Mouse (Mus musculus) limb, embryonic 13.5 days (tissue): ENCODE data around the gene Zfp423. TPM values are rescaled to one million over a fixed set of nuclear protein-coding genes. Genes with fewer than 3 reads are reported as not detected.

Experiments used
- ATAC-seq: fragments of 200-750 bp; cut with Nextera tagmentation; 2 replicates; pipeline ENCODE4 v1.8.0; 2017; ENCODE audit warnings: low read depth, moderate number of reproducible peaks, moderate TSS enrichment; ENCODE audit not compliant: low FRiP score
- H3K27ac ChIP-seq: fragments of 300-500 bp; sonication (generic); 2 replicates; pipeline ENCODE4 v1.5.1; 2015; ENCODE audit warnings: inconsistent platforms, mild to moderate bottlenecking, moderate library complexity
- H3K27me3 ChIP-seq: fragments of 300-500 bp; sonication (generic); 2 replicates; pipeline ENCODE4 v1.6.1; 2015; ENCODE audit warnings: mild to moderate bottlenecking, inconsistent platforms
- H3K36me3 ChIP-seq: fragments of 300-500 bp; sonication (generic); 2 replicates; pipeline ENCODE4 v1.6.1; 2015; ENCODE audit warnings: inconsistent platforms, mild to moderate bottlenecking, moderate library complexity
- H3K4me1 ChIP-seq: fragments of 300-500 bp; sonication (generic); 2 replicates; pipeline ENCODE4 v1.6.1; 2015; ENCODE audit warnings: inconsistent platforms
- H3K4me2 ChIP-seq: fragments of 300-500 bp; sonication (generic); replicated peaks from 2 replicates; pipeline ENCODE4 v1.6.1; 2015; ENCODE audit warnings: inconsistent platforms, mild to moderate bottlenecking, moderate library complexity
- H3K4me3 ChIP-seq: fragments of 300-500 bp; sonication (generic); 2 replicates; pipeline ENCODE4 v1.5.1; 2015; ENCODE audit warnings: moderate library complexity, mild to moderate bottlenecking, inconsistent platforms
- H3K9ac ChIP-seq: fragments of 300-500 bp; sonication (generic); 2 replicates; pipeline ENCODE4 v1.6.1; 2015; ENCODE audit warnings: mild to moderate bottlenecking, inconsistent platforms
- H3K9me3 ChIP-seq: fragments of 300-500 bp; sonication (generic); 2 replicates; pipeline ENCODE4 v1.6.1; 2016; ENCODE audit warnings: inconsistent platforms
- WGBS: fragments of 180-500 bp; shearing (Covaris S2); methylation state at CpG from one replicate; pipeline ENCODE4 v1.1.7; 2015; 5-methylcytosine and 5-hydroxymethylcytosine counted together
- polyA plus RNA-seq: library from polyadenylated mRNA; unstranded; fragments of >200 nt; fragmentation: Nextera tagmentation; extraction: Ambion mirVana; gene quantifications from 2 replicates; pipeline ENCODE4 v1.2.1, GENCODE M21; 2015

Zfp423 gene
- polyA plus RNA-seq, 1 experiment from 2014 or later: 26.4 TPM

DNA sequence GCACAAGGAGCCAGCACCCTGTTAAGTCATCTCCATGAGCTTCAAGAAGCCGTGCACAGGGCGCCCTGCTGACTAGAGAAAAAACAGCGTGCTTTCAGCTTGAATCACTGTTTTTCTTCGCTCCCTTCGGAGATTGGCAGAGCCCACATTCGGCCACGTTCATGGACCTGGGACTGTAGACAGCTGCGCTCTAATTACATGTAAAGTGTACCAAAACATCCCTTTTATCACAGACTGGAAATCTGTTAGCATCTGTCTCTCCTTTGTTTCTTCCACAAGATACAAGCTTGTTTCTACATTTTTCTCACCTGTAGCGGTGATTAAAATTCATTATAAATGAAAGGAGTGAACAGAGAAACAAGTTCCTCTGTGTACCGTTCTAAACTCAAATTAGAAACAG is 164.8 kb downstream of the Zfp423 start:
- H3K4me2 ChIP-seq: peak overlapping the region; percentile 21; the same call in 1 of the 2 replicates
- H3K36me3 ChIP-seq: no peaks in the 10 kb centered on the region
- no peak overlapping the region for H3K4me3 ChIP-seq
- no peak overlapping the region for H3K9ac ChIP-seq
- peaks cover 19% of the 10 kb centered on the region for H3K4me1 ChIP-seq
- no peaks in the 10 kb centered on the region for H3K9me3 ChIP-seq
- no peaks in the 10 kb centered on the region for H3K27me3 ChIP-seq
- no peak for ATAC-seq
- 44% methylated on average over 10 of the region's 10 CpGs for WGBS
- H3K27ac ChIP-seq: peak overlapping the region; percentile 28; the same call in 1 of the 2 replicates

DNA sequence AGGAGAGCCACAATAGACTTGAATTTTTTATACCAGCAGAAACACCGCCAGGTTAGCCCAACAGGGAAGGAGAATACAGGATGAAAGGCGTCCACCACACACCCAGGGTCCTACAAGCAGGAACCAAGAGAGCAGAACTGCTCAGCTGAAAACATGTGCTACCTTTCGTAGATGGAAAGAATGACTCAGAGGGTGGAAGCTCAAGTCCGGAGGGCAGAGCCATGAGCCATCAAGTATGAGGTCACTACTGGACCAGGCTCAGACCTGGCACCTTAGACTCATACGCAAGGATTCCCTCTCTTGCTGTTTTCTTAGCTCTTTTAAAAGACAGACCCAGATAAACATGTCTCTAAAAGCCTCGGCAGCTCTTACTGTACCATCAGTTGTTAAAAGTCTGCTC is 168.3 kb downstream of the Zfp423 start:
- Histone ChIP-seq H3K4me2 (no peak overlapping the region), H3K27ac (no peak overlapping the region), H3K4me1 (peaks cover 20% of the 10 kb centered on the region), H3K36me3 (no peaks in the 10 kb centered on the region), H3K9me3 (no peaks in the 10 kb centered on the region), H3K9ac (no peak overlapping the region), H3K27me3 (no peaks in the 10 kb centered on the region), H3K4me3 (no peak overlapping the region)
- 75% methylated on average over 6 of the region's 6 CpGs for WGBS
- no peak for ATAC-seq

- Histone ChIP-seq H3K9ac (peak overlapping the region; percentile 39), H3K4me1 (peaks cover 34% of the 10 kb centered on the region), H3K36me3 (peaks cover 37% of the 10 kb centered on the region), H3K9me3 (no peaks in the 10 kb centered on the region), H3K4me2 (peak overlapping the region; percentile 37), H3K27me3 (no peaks in the 10 kb centered on the region), H3K27ac (peak overlapping the region; percentile 61; the same call in 1 of the 2 replicates), H3K4me3 (no peak overlapping the region)
- WGBS: 68% methylated on average over 13 of the region's 13 CpGs
- no peak for ATAC-seq
Observed at GRCm38 (mm10) chr8:87784641-87785439, 174.6 kb downstream of the Zfp423 start.

- no peak for ATAC-seq
- H3K27me3 ChIP-seq: no peaks in the 10 kb centered on the region
- H3K4me3 ChIP-seq: no peak overlapping the region
- H3K4me1 ChIP-seq: peaks cover 34% of the 10 kb centered on the region
- H3K4me2 ChIP-seq: peak overlapping the region; percentile 37
- H3K9ac ChIP-seq: peak overlapping the region; percentile 39; the same call in 1 of the 2 replicates
- H3K9me3 ChIP-seq: no peaks in the 10 kb centered on the region
- H3K27ac ChIP-seq: peak overlapping the region; percentile 61; the same call in 1 of the 2 replicates
- WGBS: 25% methylated on average over 13 of the region's 13 CpGs
- peaks cover 43% of the 10 kb centered on the region for H3K36me3 ChIP-seq
Observed at GRCm38 (mm10) chr8:87784227-87784626, 175.2 kb downstream of the Zfp423 start.

DNA sequence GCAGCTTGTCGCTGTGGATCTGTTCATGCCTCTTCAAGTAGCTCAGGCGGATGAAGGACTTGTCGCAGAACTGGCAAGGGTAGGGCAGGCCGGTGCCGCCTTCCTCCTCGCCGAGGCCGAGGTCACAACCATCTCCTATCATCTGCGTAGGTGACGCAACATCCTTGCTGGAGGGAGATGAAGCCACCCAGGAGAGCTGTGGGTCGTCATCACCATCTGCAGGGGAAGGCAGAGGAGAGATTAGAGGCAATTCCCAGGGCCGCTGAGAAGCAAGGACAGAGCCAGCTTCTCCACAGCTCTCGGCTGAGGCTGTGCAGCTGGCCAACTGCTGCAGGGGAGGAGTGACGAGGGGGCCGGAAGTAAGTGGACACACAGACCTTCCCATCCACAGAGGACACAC is 176.2 kb downstream of the Zfp423 start:
- peaks cover 33% of the 10 kb centered on the region for H3K4me1 ChIP-seq
- H3K4me2 ChIP-seq: no peak overlapping the region
- H3K9me3 ChIP-seq: no peaks in the 10 kb centered on the region
- no peak for ATAC-seq
- no peaks in the 10 kb centered on the region for H3K27me3 ChIP-seq
- WGBS: 80% methylated on average over 15 of the region's 15 CpGs
- no peak overlapping the region for H3K4me3 ChIP-seq
- H3K27ac ChIP-seq: no peak overlapping the region
- H3K36me3 ChIP-seq: peaks cover 53% of the 10 kb centered on the region
- H3K9ac ChIP-seq: no peak overlapping the region

GRCm38 (mm10) chr8:87777586-87777985 is 181.8 kb downstream of the Zfp423 start:
- no peak overlapping the region for H3K4me3 ChIP-seq
- 74% methylated on average over 8 of the region's 8 CpGs for WGBS
- no peaks in the 10 kb centered on the region for H3K9me3 ChIP-seq
- no peak overlapping the region for H3K9ac ChIP-seq
- 0 out of 2 replicates have a peak, but pooled peaks have one; percentile 24 for ATAC-seq
- H3K36me3 ChIP-seq: peaks cover 87% of the 10 kb centered on the region
- no peak overlapping the region for H3K27ac ChIP-seq
- peaks cover 19% of the 10 kb centered on the region for H3K4me1 ChIP-seq
- H3K27me3 ChIP-seq: no peaks in the 10 kb centered on the region
- no peak overlapping the region for H3K4me2 ChIP-seq

- H3K36me3 ChIP-seq: peaks cover 86% of the 10 kb centered on the region
- no peak for ATAC-seq
Observed at GRCm38 (mm10) chr8:87775889-87776288, 183.5 kb downstream of the Zfp423 start.

DNA sequence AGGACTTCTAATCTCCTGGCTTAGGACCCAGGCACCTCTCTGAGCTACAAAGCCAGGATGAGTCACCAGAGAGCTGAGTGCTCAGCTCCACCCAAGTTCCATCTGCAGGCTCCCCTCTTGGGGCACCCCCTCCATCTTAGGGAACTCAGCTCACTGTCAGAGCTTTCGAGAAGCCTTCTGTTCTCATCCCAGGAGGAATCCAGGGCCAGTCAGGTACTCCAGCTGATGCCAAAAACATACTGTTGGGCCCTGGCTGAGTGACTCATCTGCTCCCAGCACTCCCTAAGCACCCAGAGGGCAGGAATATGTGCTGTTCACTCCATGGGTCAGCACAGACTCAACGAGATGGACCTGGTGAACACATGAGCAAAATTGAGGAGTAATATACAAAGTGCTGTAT is 184.4 kb downstream of the Zfp423 start:
- Histone ChIP-seq H3K27ac (no peak overlapping the region), H3K27me3 (no peaks in the 10 kb centered on the region), H3K9ac (no peak overlapping the region), H3K9me3 (no peaks in the 10 kb centered on the region), H3K4me3 (no peak overlapping the region), H3K4me2 (no peak overlapping the region), H3K4me1 (peaks cover 20% of the 10 kb centered on the region), H3K36me3 (peaks cover 84% of the 10 kb centered on the region)
- no peak for ATAC-seq
- WGBS: 80% methylated on average over 2 of the region's 2 CpGs

More at GRCm38 (mm10) chr8:87775889-87776288, 183.5 kb downstream of the Zfp423 start:
- 88% methylated on average over 3 of the region's 3 CpGs for WGBS
- H3K4me3 ChIP-seq: no peak overlapping the region
- no peaks in the 10 kb centered on the region for H3K9me3 ChIP-seq
- no peak overlapping the region for H3K4me2 ChIP-seq
- no peak overlapping the region for H3K9ac ChIP-seq
- no peak overlapping the region for H3K27ac ChIP-seq
- H3K27me3 ChIP-seq: no peaks in the 10 kb centered on the region
- H3K4me1 ChIP-seq: peaks cover 19% of the 10 kb centered on the region

GRCm38 (mm10) chr8:87772894-87773502 is 186.4 kb downstream of the Zfp423 start:
- H3K36me3 ChIP-seq: peaks cover 69% of the 10 kb centered on the region

DNA sequence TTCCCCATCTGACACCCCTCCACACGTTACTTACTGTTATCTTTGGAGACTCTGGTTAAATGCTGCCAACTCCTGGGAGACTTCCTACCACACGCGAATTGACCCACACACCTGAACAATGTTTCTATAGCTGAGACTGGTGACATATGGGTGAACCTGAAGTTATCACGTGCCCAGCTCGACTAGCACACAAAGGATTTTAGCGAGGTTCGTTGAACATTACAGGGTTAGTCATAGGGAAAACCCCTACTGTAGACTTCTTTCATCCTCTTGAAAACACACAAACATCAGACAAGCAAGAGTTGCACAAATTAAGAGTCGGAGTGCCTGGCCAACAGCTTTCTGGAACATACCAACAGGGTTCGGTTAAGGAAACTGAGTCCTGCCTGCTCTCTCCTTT is 191.5 kb downstream of the Zfp423 start:
- Histone ChIP-seq H3K36me3 (peaks cover 51% of the 10 kb centered on the region), H3K27me3 (no peaks in the 10 kb centered on the region)

More at GRCm38 (mm10) chr8:87772894-87773502, 186.4 kb downstream of the Zfp423 start:
- Histone ChIP-seq H3K4me3 (no peak overlapping the region), H3K9ac (no peak overlapping the region), H3K4me2 (no peak overlapping the region), H3K9me3 (no peaks in the 10 kb centered on the region), H3K27me3 (no peaks in the 10 kb centered on the region), H3K4me1 (peaks cover 27% of the 10 kb centered on the region), H3K27ac (no peak overlapping the region)
- no peak for ATAC-seq
- 83% methylated on average over 14 of the region's 14 CpGs for WGBS

DNA sequence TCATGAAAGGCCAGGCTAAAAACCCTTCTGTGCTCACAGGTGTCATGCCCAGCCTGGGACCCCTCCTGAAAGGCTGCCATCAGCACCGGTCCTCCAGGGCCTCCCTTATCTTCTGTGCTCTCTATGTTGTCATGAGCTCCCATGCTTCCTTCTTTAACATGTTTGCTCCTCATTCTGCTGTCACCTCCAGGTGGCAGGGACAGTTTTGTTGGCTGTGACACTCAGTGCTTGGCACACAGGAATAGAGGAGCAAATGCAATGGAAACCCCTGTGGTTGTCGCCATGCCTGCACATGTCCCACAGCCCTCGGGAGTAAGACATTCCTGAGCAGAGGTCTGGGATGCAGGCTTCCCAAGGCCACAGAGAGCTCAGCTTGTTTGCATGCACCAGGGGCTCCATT is 194.1 kb downstream of the Zfp423 start:
- no peak for ATAC-seq

More for the DNA sequence above, 191.5 kb downstream of the Zfp423 start:
- Histone ChIP-seq H3K27ac (no peak overlapping the region), H3K9ac (no peak overlapping the region), H3K4me2 (no peak overlapping the region), H3K4me3 (no peak overlapping the region), H3K4me1 (peaks cover 12% of the 10 kb centered on the region; the same call in 1 of the 2 replicates), H3K9me3 (no peaks in the 10 kb centered on the region; the same call in 1 of the 2 replicates)
- 91% methylated on average over 9 of the region's 9 CpGs for WGBS
- ATAC-seq: no peak

DNA sequence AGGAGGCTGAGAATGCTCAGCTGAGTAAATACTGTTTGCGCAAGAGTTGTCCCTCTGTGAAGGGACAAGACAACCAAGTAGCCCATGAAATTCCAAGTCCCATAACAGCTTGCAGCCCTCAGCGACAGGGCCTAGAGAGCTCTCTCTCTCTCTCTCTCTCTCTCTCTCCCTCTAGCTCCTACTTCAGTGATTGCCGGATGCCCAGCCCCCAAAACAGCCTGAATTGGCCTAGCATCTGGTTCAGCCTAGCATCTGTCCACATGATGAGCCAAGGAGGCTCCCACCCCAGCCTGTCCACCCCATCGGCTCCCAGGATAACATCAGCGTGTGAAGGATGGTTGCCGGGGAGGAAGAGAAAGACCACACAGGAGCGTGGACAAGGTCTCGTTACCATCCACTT is 200.6 kb downstream of the Zfp423 start:
- Histone ChIP-seq H3K4me2 (no peak overlapping the region), H3K27ac (no peak overlapping the region), H3K36me3 (peaks cover 5% of the 10 kb centered on the region; the same call in 1 of the 2 replicates), H3K4me1 (peaks cover 11% of the 10 kb centered on the region), H3K4me3 (no peak overlapping the region), H3K9me3 (no peaks in the 10 kb centered on the region), H3K9ac (0 out of 2 replicates have a peak overlapping the region, but pooled peaks have one; percentile 9), H3K27me3 (no peaks in the 10 kb centered on the region)
- no peak for ATAC-seq
- 34% methylated on average over 8 of the region's 8 CpGs for WGBS

More for the DNA sequence above, 194.1 kb downstream of the Zfp423 start:
- Histone ChIP-seq H3K36me3 (peaks cover 26% of the 10 kb centered on the region), H3K4me2 (no peak overlapping the region), H3K4me1 (peaks cover 12% of the 10 kb centered on the region; the same call in 1 of the 2 replicates), H3K4me3 (no peak overlapping the region), H3K27me3 (no peaks in the 10 kb centered on the region), H3K9me3 (no peaks in the 10 kb centered on the region; the same call in 1 of the 2 replicates), H3K27ac (no peak overlapping the region), H3K9ac (no peak overlapping the region)
- WGBS: 73% methylated on average over 3 of the region's 3 CpGs
